Mouse (Mus musculus) MEL (cell line): ENCODE results near the gene Tnfsf15. TPM values are rescaled to one million over a fixed set of nuclear protein-coding genes. Genes with fewer than 3 reads are reported as not detected.

Experiments used
- DNase-seq: peaks from one replicate; pipeline ENCODE4 v3.0.0; 2011; ENCODE audit warnings: low read depth, low spot score
- H3K27ac ChIP-seq: 2 replicates; pipeline ENCODE4 v1.5.1; 2012; ENCODE audit warnings: low read depth, mild to moderate bottlenecking, control low read depth, low read length, moderate library complexity; ENCODE audit not compliant: control insufficient read depth
- H3K27me3 ChIP-seq, 2 experiments: fragments of 150-350 bp in 1 of 2; sonication (generic) in 1 of 2; 2 replicates each; pipeline ENCODE4 v1.6.1; 2012; ENCODE audit warnings: low read length in 2 of 2, mild to moderate bottlenecking in 2 of 2, improper control_type of control experiment in 1 of 2, moderate library complexity in 1 of 2; ENCODE audit not compliant: insufficient read depth in 2 of 2, control insufficient read depth in 1 of 2
- H3K36me3 ChIP-seq, 2 experiments: 2 replicates each; pipeline ENCODE4 v1.6.1; 2012 to 2014; ENCODE audit warnings: low read length in 2 of 2, improper control_type of control experiment in 1 of 2, inconsistent platforms in 1 of 2, mild to moderate bottlenecking in 1 of 2; ENCODE audit not compliant: insufficient read depth in 2 of 2, control insufficient read depth in 1 of 2
- H3K4me1 ChIP-seq, 2 experiments: fragments of 150-350 bp in 1 of 2; sonication (generic) in 1 of 2; 2 replicates each; pipeline ENCODE4 v1.6.1; 2012; ENCODE audit warnings: low read length in 2 of 2, improper control_type of control experiment in 1 of 2, mild to moderate bottlenecking in 1 of 2; ENCODE audit not compliant: insufficient read depth in 2 of 2, control insufficient read depth in 1 of 2
- H3K4me3 ChIP-seq, 2 experiments: fragments of 150-350 bp in 1 of 2; sonication (generic) in 1 of 2; 2 replicates each; pipeline ENCODE4 v1.5.1; 2012; ENCODE audit warnings: low read depth in 2 of 2, low read length in 2 of 2, mild to moderate bottlenecking in 2 of 2, moderate library complexity in 2 of 2, control low read depth in 1 of 2, improper control_type of control experiment in 1 of 2; ENCODE audit not compliant: control insufficient read depth in 1 of 2, insufficient read depth in 1 of 2
- H3K79me2 ChIP-seq: 2 replicates; pipeline ENCODE4 v1.6.1; 2012; ENCODE audit warnings: mild to moderate bottlenecking, low read length, moderate library complexity; ENCODE audit not compliant: control insufficient read depth, poor library complexity, insufficient read depth
- H3K9ac ChIP-seq: 2 replicates; pipeline ENCODE4 v1.6.1; 2012; ENCODE audit warnings: low read depth, mild to moderate bottlenecking, control low read depth, low read length, moderate library complexity; ENCODE audit not compliant: control insufficient read depth, poor library complexity, severe bottlenecking
- H3K9me3 ChIP-seq: fragments of 150-350 bp; sonication (generic); replicated peaks from 2 replicates; pipeline ENCODE4 v1.6.1; 2012; ENCODE audit warnings: mild to moderate bottlenecking, low read length, improper control_type of control experiment, moderate library complexity; ENCODE audit not compliant: insufficient read depth
- CHD1 ChIP-seq: IDR thresholded peaks from 2 replicates; pipeline ENCODE4 v1.6.1; 2012; ENCODE audit warnings: low read depth, mild to moderate bottlenecking, inconsistent platforms, low read length, improper control_type of control experiment
- CHD2 ChIP-seq: IDR thresholded peaks from 2 replicates; pipeline ENCODE4 v1.6.1; 2011; ENCODE audit warnings: low read length, improper control_type of control experiment
- CTCF ChIP-seq, 3 experiments: IDR thresholded peaks in 2 of 3; conservative IDR thresholded peaks in 1 of 3; 2 replicates each; pipeline ENCODE4 v1.5.1; 2011 to 2012; ENCODE audit warnings: low read length in 3 of 3, low read depth in 2 of 3, mild to moderate bottlenecking in 2 of 3, improper control_type of control experiment in 1 of 3, inconsistent platforms in 1 of 3, mixed read lengths in 1 of 3, moderate library complexity in 1 of 3; ENCODE audit not compliant: control insufficient read depth in 1 of 3, insufficient read depth in 1 of 3, poor library complexity in 1 of 3, severe bottlenecking in 1 of 3
- ELF1 ChIP-seq: IDR thresholded peaks from 2 replicates; pipeline ENCODE4 v1.6.1; 2014; ENCODE audit warnings: low read depth, mild to moderate bottlenecking, inconsistent platforms, low read length, improper control_type of control experiment, moderate library complexity
- EP300 ChIP-seq, 2 experiments: IDR thresholded peaks; 2 replicates each; pipeline ENCODE4 v1.6.1; 2011; ENCODE audit warnings: improper control_type of control experiment in 2 of 2, low read length in 2 of 2, low read depth in 1 of 2, mild to moderate bottlenecking in 1 of 2
- ETS1 ChIP-seq: IDR thresholded peaks from 2 replicates; pipeline ENCODE4 v1.6.1; 2012; ENCODE audit warnings: low read depth, mild to moderate bottlenecking, inconsistent platforms, low read length, improper control_type of control experiment, moderate library complexity
- GABPA ChIP-seq: IDR thresholded peaks from 2 replicates; pipeline ENCODE4 v1.6.1; 2012; ENCODE audit warnings: low read depth, mild to moderate bottlenecking, inconsistent platforms, low read length, improper control_type of control experiment, moderate library complexity
- KAT2A ChIP-seq: conservative IDR thresholded peaks from 2 replicates; pipeline ENCODE4 v1.6.1; 2012; ENCODE audit warnings: low read depth, low read length, improper control_type of control experiment, inconsistent platforms
- MAX ChIP-seq: IDR thresholded peaks from 2 replicates; pipeline ENCODE4 v1.6.1; 2011; ENCODE audit warnings: low read length, improper control_type of control experiment
- MAZ ChIP-seq: IDR thresholded peaks from 2 replicates; pipeline ENCODE4 v1.6.1; 2012; ENCODE audit warnings: low read depth, mild to moderate bottlenecking, inconsistent platforms, low read length, improper control_type of control experiment
- MEF2A ChIP-seq: IDR thresholded peaks from 2 replicates; pipeline ENCODE4 v1.6.1; 2014; ENCODE audit warnings: low read depth, mild to moderate bottlenecking, inconsistent platforms, low read length, improper control_type of control experiment; ENCODE audit not compliant: poor library complexity, insufficient replicate concordance, severe bottlenecking; ENCODE audit errors: extremely low read depth
- MXI1 ChIP-seq: IDR thresholded peaks from 2 replicates; pipeline ENCODE4 v1.6.1; 2011; ENCODE audit warnings: mild to moderate bottlenecking, low read depth, low read length, improper control_type of control experiment
- MYB ChIP-seq: IDR thresholded peaks from 2 replicates; pipeline ENCODE4 v1.6.1; 2011; ENCODE audit warnings: mild to moderate bottlenecking, low read depth, low read length, improper control_type of control experiment
- POLR2A ChIP-seq, 2 experiments: IDR thresholded peaks; 2 replicates each; pipeline ENCODE4 v1.6.1; 2011 to 2012; ENCODE audit warnings: low read length in 2 of 2, mild to moderate bottlenecking in 2 of 2, control low read depth in 1 of 2, improper control_type of control experiment in 1 of 2, low read depth in 1 of 2, moderate library complexity in 1 of 2; ENCODE audit not compliant: control insufficient read depth in 1 of 2, insufficient read depth in 1 of 2, poor library complexity in 1 of 2
- POLR2AphosphoS5 ChIP-seq: IDR thresholded peaks from 2 replicates; pipeline ENCODE4 v1.6.1; 2012; ENCODE audit warnings: low read depth, borderline replicate concordance, mild to moderate bottlenecking, inconsistent platforms, low read length, moderate library complexity, mixed read lengths
- RAD21 ChIP-seq: IDR thresholded peaks from 2 replicates; pipeline ENCODE4 v1.6.1; 2011; ENCODE audit warnings: mild to moderate bottlenecking, low read depth, low read length, improper control_type of control experiment
- RCOR1 ChIP-seq: IDR thresholded peaks from 2 replicates; pipeline ENCODE4 v1.6.1; 2012; ENCODE audit warnings: low read depth, mild to moderate bottlenecking, inconsistent platforms, low read length, improper control_type of control experiment
- SIN3A ChIP-seq: IDR thresholded peaks from 2 replicates; pipeline ENCODE4 v1.6.1; 2012; ENCODE audit warnings: low read length, improper control_type of control experiment, inconsistent platforms
- SMC3 ChIP-seq: IDR thresholded peaks from 2 replicates; pipeline ENCODE4 v1.6.1; 2011; ENCODE audit warnings: low read depth, low read length, improper control_type of control experiment
- TAL1 ChIP-seq: IDR thresholded peaks from 2 replicates; pipeline ENCODE4 v1.6.1; 2012; ENCODE audit warnings: mild to moderate bottlenecking, inconsistent platforms, low read length, moderate library complexity, mixed read lengths
- TBP ChIP-seq: IDR thresholded peaks from 2 replicates; pipeline ENCODE4 v1.8.0; 2011; ENCODE audit warnings: low read depth, low read length, improper control_type of control experiment
- TCF12 ChIP-seq: IDR thresholded peaks from 2 replicates; pipeline ENCODE4 v1.6.1; 2014; ENCODE audit warnings: low read depth, mild to moderate bottlenecking, inconsistent platforms, low read length, improper control_type of control experiment, moderate library complexity
- UBTF ChIP-seq: IDR thresholded peaks from 2 replicates; pipeline ENCODE4 v1.6.1; 2012; ENCODE audit warnings: low read depth, mild to moderate bottlenecking, inconsistent platforms, low read length, improper control_type of control experiment, moderate library complexity, borderline replicate concordance; ENCODE audit not compliant: insufficient read depth
- USF1 ChIP-seq: IDR thresholded peaks from 2 replicates; pipeline ENCODE4 v1.6.1; 2014; ENCODE audit warnings: low read depth, mild to moderate bottlenecking, inconsistent platforms, low read length, improper control_type of control experiment, moderate library complexity
- ZC3H11A ChIP-seq: IDR thresholded peaks from 2 replicates; pipeline ENCODE4 v1.6.1; 2012; ENCODE audit warnings: low read depth, mild to moderate bottlenecking, inconsistent platforms, low read length, improper control_type of control experiment
- ZMIZ1 ChIP-seq: IDR thresholded peaks from 2 replicates; pipeline ENCODE4 v1.6.1; 2012; ENCODE audit warnings: low read depth, mild to moderate bottlenecking, inconsistent platforms, low read length, improper control_type of control experiment, moderate library complexity
- ZNF384 ChIP-seq: IDR thresholded peaks from 2 replicates; pipeline ENCODE4 v1.6.1; 2012; ENCODE audit warnings: low read depth, mild to moderate bottlenecking, inconsistent platforms, low read length, improper control_type of control experiment
- polyA plus RNA-seq, 2 experiments: library from polyadenylated mRNA; stranded (reverse) in 1 of 2; unstranded in 1 of 2; fragments of >175 nt in 1 of 2; fragments of >200 nt in 1 of 2; gene quantifications; 2 replicates each; pipeline versions ENCODE4 v1.2.1 to v1.2.4; 2012; ENCODE audit warnings: low replicate concordance in 2 of 2, low read depth in 1 of 2; ENCODE audit not compliant: insufficient read length in 2 of 2, insufficient read depth in 1 of 2, missing spikeins in 1 of 2
- total RNA-seq: library from RNA; depleted of rRNA; stranded (reverse); fragments of 300-350 nt; gene quantifications from 2 replicates; pipeline ENCODE4 v1.2.3, GENCODE M21; 2012

The Tnfsf15 gene
- total and polyA plus RNA-seq, 3 experiments: not detected

GRCm38 (mm10) chr4:63703686-63704085, 41.2 kb downstream of the Tnfsf15 start:
- TF ChIP-seq USF1 (no peak), ETS1 (no peak), TAL1 (no peak), RCOR1 (no peak), MAX (no peak), TCF12 (no peak), CHD2 (no peak), MAZ (no peak), TBP (no peak), KAT2A (no peak), ZMIZ1 (no peak), MXI1 (no peak), CTCF (IDR thresholded peaks at IDR 0.05 in 2 of 3, conservative IDR thresholded peaks at IDR 0.05 in 1 of 3; ENCODE audit: control insufficient read depth in 1 of 3, insufficient read depth in 1 of 3, low read depth in 2 of 3, low read length in 3 of 3, poor library complexity in 1 of 3, severe bottlenecking in 1 of 3) (no peak), MEF2A (no peak), GABPA (no peak), POLR2A (IDR thresholded peaks at IDR 0.05; ENCODE audit: control insufficient read depth in 1 of 2, insufficient read depth in 1 of 2, low read depth in 1 of 2, low read length in 2 of 2, poor library complexity in 1 of 2) (no peak), ZC3H11A (no peak), EP300 (IDR thresholded peaks at IDR 0.05; ENCODE audit: low read depth in 1 of 2, low read length in 2 of 2) (no peak)
- TF ChIP-seq, all 39 proteins: peak for 0

GRCm38 (mm10) chr4:63702006-63702704, 42.8 kb downstream of the Tnfsf15 start:
- no peak for TF ChIP-seq ELF1
- no peak for TF ChIP-seq UBTF
- no peak for TF ChIP-seq RAD21
- no peak for TF ChIP-seq CHD1
- no peak for TF ChIP-seq SIN3A
- TF ChIP-seq TAL1: no peak
- no peak for TF ChIP-seq ZNF384
- TF ChIP-seq SMC3: no peak
- TF ChIP-seq MYB: no peak
- TF ChIP-seq POLR2AphosphoS5: no peak
- Histone ChIP-seq H3K27me3 (no peaks in the 10 kb centered on the region), H3K79me2 (no peaks in the 10 kb centered on the region), H3K9me3 (no peaks in the 10 kb centered on the region), H3K4me1 (no peaks in the 10 kb centered on the region), H3K4me3 (no peak overlapping the region), H3K27ac (no peak overlapping the region), H3K9ac (no peak overlapping the region), H3K36me3 (no peaks in the 10 kb centered on the region)
- DNase-seq: no peak

More at GRCm38 (mm10) chr4:63703686-63704085, 41.2 kb downstream of the Tnfsf15 start:
- Histone ChIP-seq H3K79me2 (no peaks in the 10 kb centered on the region), H3K4me3 (no peak overlapping the region), H3K36me3 (no peaks in the 10 kb centered on the region), H3K27me3 (no peaks in the 10 kb centered on the region), H3K9me3 (no peaks in the 10 kb centered on the region), H3K4me1 (no peaks in the 10 kb centered on the region), H3K9ac (no peak overlapping the region), H3K27ac (no peak overlapping the region)
- DNase-seq: no peak
